Mouse (Mus musculus): Measurements from ENCODE around the gene Plekhg2.
A peak's percentile ranks its signal among the peaks of the same experiment; 100 is the strongest.
"Not testable (repeated sequence)": the region's sequence is repeated elsewhere in the genome, so short reads cannot be mapped to it uniquely, and the experiment has no call there.

Gene Plekhg2

DNA sequence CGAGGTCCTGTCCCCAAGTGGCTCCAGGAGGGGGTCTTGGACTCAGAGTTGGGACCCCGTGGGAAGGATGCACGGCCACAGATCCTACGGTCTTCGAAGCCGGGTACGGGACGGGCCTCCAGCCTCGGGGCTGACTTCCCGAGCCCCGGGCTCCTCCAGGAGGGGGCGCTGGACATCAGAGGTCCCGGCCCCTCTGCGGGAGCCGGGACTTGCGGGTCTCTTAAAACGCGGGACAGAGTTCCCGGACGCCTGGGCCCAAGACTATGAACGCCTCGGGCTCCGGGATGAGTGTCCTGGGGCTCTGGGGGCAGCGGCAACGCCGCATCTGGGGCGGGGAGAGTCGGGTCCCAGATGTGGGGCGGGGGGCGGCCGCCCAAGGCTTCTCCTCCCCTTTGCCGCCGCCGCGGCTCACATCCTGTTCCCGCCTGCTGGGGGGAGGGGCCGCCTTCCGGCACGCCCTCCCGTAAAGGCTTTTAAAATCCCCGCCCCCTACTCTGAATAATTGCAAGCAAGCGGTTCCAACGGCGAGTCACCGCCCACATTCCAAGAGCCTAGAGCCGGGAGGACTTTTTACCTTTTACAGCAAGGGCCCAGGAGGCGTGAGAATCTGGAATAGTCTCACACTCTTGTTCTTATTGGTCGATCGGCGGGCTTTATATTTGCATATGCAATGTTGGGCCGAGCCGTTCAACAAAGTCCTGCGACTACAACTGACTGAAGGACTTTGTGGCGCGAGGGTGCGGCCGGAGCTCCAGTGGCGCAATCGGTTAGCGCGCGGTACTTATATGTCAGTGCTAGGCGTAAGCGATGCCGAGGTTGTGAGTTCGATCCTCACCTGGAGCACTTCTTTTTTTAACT, at the start of gene Plekhg2:
Plekhg2 (minus strand) TSS at position 349 of the 858 bp plus-strand sequence.
- DNase-seq = peak; percentile 98

DNA sequence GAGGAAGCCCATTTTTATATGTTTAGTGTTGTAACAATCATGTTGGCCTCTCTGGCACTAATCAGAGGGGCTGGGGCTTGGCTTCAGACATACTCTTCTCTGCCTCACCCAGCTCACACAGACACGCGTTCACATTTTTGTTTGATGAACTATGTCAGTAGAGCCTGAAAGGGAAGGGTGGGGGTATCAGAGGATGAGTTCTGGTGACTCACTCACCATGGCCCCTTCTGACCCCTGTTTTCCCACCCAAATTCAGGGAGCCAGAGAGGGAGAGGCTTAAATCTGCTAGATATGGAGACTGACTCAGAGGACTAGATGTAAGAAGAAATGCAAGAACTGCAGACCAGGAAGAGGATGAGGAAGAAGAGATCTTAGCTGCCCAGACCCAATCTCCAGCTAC, 47.0 kb upstream of the Plekhg2 start:
- DNase-seq = no peak

DNA sequence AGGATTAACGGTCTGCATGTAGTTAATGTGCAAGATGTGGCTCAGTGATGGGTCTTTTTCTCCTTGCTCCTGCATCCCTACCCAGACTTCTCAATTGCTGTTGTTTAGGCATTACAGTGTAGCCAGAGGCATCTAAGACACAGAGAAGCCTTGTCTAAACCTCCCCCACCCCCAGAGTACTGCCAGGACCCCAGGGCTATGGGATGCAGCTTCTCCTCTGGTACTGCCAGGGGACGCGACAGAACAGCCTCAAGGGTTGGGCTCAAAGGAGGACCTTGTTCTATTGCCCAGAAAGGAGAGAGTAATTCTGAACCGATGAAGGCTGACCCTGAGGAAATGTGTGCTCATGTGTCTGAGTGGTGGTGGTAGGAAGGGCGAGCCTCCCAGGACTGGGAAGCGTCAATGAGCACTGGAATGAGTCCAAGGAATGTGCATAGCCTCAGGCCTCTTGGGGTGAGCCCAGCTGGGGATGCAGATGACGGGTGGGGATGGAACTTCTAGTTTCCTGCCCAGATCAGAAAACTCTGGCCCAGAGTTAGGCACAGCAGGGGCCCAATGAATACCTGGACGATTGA, 45.8 kb upstream of the Plekhg2 start:
- DNase-seq = no peak

DNA sequence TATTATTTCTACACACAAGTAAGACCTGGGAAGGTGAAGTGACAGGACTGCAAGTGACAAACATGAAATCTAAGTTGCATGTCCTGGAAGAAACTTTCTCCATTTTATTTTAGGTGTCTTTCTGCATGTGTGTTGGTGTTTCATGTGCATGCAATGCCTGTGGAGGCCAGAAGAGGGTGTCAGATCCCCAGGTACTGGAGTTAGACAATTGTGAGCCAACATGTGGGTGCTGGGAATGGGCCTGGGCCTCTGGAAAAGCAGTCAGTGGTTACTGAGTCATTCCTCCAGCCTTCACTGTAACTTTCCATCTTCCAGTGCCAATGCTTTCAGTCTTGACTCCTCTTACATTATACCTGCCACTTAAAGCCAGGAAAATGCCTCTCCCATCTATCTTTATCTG, 45.0 kb upstream of the Plekhg2 start:
- DNase-seq = no peak

DNA sequence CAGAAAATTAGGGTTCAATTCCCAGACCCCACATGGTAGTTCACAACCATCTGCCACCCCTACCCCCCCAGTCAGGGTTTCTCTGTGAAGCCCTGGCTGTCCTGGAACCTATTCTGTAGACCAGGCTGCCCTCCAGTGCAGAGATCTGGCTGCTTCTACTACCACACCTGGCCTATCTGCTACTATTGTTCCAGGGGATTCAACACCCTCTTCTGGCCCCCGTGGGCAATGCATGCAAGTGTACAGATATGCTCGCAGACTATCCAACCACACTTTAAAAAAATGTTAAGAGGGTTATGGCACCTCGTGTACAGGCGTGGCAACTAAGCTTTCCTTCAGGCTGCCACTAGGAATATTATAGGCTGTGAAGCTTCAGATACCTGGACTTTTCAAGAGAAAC, 40.4 kb upstream of the Plekhg2 start:
- no peak for DNase-seq

DNA sequence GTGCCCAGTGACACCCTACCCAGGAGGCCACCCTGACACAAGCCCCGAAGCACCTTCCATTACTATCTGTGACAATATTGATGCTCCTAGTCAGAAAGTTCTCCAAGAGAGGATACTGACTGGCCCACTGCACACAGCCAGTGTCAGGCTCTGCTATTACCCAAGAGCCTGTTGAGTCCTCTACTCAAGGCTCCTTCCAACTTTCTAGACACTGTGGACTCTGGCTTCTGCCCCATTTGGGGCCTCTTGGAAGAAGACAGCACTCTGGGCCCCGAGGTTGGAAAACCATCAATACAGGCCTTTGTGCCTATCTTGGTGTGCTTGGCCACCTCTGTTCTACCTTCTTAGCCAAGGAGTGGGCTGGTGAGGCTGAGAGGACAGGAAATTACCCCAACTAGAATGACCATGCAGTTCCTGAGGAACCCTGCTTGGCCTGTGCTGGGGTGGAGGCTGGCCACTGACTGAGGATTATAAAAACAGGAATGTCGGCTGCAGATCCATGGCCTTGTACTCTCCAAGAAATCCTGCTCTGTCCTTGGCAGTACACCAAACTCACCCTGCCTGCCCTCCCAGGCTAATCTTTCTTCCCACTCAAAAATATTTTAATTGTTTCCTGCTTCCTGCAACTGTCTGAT, 38.6 kb upstream of the Plekhg2 start:
- DNase-seq = no peak

DNA sequence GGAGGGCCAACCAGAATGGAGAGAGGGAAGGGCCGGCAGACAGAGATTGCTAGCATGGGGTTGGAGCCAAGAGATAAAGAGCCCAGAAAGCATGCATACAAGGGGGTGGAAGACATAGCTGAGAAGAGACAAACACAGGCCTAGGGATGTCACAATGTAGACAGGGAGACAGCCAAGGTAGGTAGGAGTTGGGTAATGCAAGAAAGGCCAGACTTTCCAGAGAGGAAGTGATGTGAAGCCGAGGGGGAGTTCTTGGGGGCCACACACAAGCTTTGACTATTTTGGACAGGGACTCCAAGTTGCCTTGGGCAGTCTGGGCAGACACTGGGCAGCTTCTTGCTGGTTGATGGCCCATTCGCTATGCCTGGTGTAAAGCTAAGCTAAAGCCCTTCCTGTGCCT, 29.5 kb upstream of the Plekhg2 start:
- no peak for DNase-seq

DNA sequence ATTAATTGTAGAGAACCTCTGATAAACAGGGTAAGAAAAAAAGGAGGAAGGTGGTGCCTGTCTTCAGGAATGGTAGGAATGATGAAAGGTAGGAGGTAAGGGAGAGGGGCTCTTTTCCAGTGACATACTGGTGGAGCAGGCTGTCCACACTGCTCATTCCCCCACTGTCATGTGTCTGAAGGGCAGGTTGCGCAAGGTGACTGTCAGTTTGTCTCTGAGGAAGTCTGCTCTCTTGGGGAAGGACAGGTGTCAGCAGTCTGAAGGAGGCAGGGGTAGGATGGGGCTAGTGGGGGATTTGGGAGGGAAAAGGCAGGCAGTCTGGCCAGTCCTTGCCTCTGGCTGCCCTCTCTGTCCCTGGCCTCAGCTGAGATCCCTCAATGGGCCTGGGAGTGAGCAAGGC, 28.6 kb upstream of the Plekhg2 start:
- DNase-seq = no peak

DNA sequence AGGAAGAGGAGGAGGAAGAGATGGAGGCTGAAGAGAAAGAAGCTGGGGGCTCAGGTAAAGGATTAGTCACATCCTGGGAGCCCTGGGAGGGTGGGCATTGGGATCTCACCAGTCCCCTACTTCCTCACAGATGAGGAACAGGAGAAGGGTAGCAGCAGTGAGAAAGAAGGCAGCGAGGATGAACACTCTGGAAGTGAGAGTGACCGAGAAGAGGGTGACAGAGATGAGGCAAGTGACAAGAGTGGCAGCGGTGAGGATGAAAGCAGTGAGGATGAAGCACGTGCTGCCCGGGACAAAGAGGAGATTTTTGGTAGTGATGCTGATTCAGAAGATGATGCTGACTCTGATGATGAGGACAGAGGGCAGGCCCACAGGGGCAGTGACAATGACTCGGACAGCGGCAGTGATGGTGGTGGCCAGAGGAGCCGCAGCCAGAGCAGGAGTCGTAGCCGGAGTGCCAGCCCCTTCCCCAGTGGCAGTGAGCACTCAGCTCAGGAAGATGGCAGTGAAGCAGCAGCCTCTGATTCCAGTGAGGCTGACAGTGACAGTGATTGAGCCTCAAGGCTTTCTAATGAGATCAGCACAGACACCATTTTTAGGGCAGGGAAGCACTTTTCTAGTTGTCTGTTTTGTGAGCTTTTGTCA, 26.4 kb upstream of the Plekhg2 start:
- no peak for DNase-seq

DNA sequence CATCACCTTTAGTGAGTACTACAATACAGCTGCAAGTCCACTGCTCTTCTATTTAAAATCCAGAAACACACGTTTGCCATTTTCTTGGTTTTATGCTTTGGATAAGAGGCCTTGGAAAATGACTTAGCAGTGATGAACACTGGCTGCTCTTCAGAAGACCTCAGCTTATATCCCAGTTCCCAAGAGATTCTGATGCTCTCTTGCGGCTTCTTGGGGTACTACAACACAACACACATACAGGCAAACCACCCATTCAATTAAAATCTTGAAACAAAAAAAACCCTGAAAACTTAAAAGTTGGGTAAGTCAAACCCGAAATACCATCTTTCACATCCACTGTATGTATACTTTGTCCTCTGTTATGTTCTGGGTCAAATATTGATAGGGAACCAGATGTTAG, 25.6 kb upstream of the Plekhg2 start:
- DNase-seq = peak; percentile 49

DNA sequence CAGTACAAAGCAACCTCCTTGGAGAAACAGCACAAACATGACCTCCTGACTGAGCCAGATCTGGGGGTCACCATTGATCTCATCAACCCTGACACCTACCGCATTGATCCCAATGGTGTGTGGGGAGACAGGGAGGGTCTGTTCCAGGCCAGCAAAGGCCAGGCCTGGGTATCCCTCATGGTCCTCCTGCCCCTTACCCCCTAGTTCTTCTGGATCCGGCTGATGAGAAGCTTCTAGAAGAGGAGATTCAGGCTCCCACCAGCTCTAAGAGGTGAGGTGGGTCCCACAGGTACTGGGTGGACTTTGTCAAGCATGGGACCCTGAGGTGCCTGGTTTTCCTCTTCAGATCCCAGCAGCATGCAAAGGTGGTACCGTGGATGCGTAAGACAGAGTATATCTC, 23.0 kb upstream of the Plekhg2 start:
- no peak for DNase-seq

DNA sequence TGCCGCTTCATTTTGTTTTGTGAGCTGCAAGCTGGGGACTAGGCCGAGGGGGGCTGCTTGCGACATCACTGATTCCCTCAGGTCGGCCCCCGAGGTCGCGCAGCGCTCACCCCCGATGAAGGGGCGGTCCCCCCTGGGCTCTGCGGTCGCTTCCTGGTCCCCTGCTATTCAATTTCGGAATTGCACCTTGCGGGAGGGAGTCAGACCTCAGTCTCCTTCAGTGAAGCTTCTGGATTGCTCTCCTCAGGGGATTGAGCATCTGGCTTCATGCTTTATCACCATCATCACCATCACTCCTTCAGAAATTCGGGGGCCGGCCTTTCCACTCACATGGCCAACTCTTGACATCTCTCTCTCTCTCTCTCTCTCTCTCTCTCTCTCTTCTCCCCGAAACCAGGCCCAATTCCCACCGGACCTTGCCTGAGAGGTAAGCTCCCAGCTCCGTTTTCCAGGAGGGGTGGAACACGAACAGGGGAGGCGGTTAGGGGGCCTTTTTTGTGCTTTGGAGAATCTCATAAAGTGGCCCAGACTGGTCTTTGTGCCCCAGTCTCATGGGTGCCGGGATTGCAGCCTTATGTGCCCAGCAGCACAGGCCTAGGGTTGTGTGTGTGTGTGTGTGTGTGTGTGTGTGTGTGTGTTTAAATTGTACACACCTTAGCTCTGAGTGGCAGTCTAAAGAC, 21.0 kb upstream of the Plekhg2 start:
- DNase-seq = no peak

DNA sequence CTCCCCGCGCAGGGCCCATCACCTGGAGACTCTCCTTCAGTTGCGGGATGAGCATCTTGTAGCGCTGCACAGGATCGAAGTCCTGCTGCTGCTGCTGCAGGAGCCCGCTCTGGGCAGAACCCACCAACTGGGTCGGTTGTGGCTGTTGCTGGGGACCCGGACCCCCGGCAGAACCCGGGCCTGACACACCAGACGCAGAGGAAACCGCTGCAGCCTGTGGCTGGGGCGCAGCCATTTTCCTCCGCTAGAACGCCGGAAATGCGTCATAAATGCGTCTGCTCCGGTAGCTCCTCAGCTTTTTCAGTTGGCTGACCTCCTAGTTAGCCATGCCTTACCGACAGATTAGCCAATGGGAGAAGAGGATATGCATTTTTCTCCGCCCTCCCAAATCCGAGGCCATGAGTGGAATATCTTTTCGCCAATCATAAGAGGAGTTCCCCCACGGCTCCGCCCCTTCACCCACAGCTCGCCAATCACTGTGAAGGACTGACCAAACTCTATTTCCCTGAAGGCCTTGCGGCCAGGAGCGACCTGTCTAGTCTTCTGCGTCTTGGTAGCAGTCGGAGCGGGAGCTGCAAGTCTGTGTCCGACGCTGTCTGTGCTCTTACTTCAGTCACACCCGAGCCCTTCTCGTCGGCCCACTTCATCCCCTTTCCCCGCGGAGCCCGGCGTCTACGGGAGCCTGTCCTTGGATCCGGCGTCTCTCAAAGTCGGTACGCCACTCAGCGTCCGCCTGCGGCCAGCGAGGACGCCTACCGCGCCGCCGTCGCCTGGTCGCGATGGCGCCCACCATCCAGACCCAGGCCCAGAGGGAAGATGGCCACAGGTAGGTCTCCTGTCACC, 20.3 kb upstream of the Plekhg2 start, which contains the start of the genes Med29 and Paf1:
Med29 (minus strand) TSS at position 280 of the 843 bp plus-strand sequence.
Paf1 (plus strand) TSS at position 523 of the 843 bp plus-strand sequence.
- DNase-seq = peak; percentile 100

DNA sequence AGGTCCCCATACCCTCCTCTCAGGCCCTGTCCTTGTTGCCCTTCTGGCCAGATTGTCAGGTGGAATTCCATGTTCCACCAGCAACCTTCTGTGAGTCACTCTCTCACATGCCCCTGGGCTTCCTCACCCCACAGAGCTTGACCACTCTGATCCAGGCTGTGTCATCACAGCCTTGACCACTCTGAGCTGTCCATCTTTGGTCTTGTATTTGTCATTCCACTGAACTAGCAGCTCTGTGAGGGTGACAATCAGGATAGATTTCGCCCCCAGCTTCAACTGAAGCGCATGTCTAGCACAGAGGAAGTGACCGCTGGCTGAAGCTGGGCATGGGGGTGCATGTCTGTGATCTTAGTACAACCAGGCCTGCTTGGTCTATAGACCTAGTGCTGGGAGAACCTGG, 17.9 kb upstream of the Plekhg2 start:
- DNase-seq = no peak

DNA sequence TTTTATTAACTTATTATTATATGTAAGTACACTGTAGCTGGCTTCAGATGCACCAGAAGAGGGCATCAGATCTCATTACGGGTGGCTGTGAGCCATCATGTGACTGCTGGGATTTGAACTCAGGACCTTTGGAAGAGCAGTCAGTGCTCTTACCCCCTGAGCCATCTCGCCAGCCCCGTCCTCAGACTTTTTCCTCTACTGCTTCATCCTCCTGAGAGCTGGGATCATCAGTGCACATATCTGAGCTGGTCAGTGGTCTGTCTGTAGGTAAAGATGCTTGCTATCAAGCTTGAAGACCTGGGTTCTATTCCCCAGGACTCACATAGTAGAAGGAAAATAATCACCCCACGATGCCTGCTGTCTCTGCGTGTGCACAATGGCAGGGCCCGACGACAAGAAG, 15.0 kb upstream of the Plekhg2 start:
- not testable (repeated sequence) for DNase-seq

DNA sequence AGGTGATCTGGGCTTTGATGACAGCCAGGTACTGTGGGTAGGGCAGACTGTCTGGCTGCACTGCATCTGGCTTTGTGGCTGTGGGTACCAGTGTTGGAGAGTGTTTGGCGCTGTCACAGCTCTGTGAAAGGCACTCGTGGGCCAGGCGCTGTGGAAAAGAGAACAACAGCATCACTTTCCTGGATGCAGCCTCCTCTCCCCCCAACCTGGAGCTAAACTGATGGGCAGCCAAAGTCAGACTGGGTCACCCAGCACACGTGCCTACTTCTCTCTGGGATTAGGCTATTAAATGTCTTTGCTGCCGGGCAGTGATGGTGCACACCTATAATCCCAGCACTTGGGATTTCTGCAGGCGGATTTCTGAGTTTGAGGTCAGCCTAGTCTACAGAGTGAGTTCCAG, 14.5 kb upstream of the Plekhg2 start:
- not testable (repeated sequence) for DNase-seq

DNA sequence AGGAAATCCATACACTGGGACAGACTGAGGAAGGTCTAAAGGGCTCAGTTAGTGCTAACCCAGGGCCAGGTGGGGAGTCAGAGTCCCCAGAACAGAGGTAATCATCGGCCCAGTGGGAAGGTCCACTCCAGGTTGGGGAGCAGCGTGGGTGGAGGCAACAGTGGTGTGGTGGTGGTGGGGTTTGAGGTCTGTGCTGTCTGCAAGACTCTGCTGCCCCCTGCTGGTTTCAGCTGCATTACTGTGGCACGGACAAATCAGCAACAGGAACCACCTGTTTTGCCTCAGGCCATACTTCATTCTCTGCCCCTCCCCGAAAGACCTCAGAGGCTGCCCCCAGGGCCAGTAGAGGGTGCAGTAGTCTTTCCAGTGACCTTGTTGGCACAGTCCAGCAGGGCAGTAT, 14.1 kb upstream of the Plekhg2 start:
- DNase-seq = peak; percentile 90

DNA sequence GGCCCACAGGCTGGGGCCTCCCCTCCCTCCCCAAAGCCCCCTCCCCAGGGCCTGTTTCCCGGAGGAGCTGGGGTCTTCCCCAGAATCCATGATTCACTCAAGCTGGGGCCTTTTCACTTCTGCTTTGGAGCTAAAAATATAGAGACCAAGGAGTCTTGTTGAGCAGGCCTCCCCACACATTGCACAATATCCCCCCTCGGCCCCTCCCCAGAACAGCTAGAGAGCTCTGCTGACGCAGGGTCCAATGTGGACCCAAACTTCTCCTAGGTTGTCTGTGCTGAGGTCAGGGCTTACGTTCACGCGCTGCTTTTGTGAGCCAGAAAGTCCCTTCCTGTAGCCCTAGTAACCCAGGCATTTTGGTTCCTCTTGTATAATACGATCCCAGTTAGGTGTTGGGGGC, 13.6 kb upstream of the Plekhg2 start:
- no peak for DNase-seq

DNA sequence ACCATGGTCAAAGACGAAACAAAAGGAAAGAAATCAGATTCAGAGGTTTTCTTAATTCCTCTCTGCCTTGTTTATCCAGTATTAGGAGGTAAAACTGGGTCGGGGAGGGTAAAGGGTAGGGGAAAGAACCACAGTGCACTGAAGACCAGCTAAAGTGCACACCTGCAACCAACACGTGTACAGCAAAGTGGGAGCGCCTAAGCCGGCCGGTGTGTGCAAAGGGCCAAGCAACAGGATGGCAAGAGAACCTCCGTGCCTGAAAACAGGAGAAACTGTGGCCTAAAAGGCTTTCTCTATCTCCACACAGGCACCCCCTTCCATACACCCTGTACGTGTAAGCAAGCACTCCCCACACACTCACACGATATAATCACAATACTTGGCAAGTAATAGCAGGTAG, 12.8 kb upstream of the Plekhg2 start:
- no peak for DNase-seq

DNA sequence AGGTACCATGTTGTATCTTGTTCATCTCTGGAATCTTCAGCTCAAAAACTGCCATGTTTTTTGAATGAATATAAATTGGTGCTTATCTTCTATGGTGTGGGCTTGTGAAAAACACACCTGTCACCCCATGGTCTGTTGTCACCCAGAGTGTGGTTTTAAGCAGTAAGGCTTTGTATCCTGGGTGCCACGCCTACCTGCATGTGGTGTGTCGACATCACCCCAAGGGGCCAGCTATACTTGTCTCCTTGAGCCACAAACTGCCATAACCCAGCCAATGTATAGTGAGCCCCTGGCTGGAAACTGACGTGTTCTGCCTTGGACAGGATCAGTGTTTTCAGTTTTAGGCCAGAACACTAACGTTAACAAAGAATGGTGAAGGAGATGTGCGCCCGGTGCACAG, 11.8 kb upstream of the Plekhg2 start:
- DNase-seq = no peak

DNA sequence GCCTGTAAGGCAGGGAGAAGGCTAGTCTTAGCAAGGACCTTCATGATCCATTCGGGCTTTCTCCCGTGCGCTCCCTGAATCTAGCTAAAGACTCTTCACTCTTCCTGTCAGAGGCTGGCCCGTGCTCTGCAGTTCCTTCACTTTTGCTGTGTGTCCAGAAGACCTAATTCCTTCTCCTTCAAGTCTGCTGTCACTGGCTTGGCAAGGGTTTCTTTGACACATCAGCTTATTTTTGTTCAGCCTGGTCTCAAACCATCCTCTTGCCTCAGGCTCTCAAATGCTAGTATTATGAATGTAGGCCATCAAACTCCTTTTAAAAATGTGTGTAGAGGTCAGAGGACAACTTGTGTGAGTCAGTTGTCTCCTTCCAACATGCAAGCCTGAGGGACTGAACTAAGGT, 11.2 kb upstream of the Plekhg2 start:
- DNase-seq = no peak

DNA sequence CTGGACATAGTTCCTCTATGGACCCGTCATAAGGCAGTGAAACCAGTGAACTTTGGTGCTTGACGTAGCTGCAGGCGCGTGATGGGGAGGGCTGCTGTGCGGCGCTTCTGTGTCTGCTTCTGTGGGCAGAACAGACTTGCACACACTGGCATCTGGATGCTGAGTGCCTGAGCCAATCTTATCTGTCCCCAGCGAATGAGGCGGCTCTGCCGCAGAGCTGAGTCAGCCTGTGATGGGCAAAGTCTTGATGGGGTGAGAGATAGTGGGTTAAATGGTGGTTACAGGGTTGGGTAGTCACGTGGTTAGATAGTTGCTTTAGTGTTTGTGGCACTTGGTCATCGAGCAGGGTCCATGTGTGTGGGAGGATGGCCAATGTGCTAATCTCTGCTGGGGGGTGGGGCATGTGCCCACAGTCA, 10.6 kb upstream of the Plekhg2 start:
- DNase-seq = peak; percentile 37

Data from retina, postnatal 1 day (tissue).